Mouse (Mus musculus) spleen, postnatal 36 days (tissue): ENCODE measurements around the gene Susd2.

Experiments
- DNase-seq, 2 experiments: peaks; one replicate each; pipeline ENCODE4 v3.0.0; 2022; ENCODE audit warnings: low spot score in 2 of 2, mixed read lengths in 1 of 2

The Susd2 gene

DNA sequence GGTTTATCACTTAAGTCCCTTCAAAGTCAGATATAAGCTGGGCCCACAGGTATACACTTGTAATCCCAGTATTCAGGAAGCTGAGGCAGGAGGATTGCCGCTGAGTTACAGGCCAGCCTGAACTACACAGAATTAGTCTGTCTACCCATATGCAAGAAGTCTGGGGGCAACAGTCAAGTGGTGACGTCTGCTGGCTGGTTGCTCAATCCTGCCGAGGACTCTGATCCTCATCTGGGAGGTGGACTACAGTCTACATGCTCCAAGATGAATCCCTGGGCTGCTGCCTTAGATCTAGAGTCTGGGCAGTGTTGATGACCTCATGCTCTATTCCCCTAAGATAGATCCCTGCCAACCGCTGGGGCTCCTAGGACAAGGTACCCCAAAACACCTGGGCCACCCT, 10.2 kb upstream of the Susd2 start:
- no peak for DNase-seq

DNA sequence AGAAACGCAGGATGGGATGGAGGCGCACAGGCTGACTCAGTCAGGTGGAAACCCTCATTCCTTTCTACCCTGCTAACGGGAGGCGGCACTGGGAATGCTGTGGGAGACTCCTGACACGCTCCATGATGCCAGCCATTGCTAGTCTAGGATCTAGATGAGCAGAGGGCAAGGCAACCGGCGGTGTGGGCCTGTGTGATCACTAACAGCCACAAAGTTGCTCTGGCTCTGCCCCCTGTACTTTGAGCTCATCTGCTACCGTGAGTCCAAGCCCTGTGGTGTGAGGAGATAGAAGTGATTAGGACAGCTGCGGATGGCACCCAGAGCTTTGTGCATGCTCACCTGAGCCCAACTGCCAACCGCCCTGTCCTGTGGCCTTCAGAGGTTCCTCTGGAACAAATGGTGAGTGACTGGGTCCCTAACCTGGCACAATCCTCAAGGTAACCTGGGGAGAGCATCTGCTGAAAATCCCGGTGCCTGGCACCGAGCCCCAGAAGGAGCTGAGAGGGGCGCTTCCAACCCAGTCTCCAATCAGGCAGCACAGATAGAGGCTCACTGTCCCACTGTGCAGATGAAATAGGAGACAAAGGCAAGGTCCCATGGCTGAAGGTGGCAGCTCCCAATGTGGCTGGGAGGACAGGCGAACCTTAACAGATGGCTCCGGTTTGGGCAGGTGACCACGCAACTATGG, 7.7 kb upstream of the Susd2 start:
- DNase-seq: no peak

DNA sequence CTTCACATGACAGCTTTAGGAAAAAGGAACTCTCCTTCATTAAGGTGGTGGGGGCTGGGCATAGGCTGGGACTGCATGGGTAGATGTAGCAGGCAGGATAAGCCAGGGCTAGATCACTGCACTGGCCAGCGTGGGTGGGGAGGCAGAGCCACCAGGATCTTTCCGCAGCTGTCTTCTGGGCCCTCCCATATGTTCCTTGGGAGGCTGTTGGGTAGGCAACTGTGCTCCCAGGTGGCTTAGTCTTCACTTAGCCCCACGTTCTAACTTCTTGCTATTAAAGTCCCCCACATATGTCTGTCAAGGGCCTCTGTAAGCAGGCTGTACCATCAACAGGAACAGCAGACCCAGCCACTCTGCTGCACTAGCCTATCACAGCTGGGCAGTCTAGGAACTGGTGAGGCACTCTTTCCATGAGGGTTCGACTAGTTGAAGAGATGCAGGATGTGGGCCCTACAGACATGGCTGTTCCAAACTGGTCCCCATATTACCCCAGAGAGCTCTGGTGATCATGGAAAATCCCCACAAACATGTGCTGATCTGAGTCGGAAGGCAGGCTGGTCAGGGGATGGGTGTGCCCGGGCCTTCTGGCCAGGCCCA, 6.6 kb upstream of the Susd2 start:
- no peak for DNase-seq

DNA sequence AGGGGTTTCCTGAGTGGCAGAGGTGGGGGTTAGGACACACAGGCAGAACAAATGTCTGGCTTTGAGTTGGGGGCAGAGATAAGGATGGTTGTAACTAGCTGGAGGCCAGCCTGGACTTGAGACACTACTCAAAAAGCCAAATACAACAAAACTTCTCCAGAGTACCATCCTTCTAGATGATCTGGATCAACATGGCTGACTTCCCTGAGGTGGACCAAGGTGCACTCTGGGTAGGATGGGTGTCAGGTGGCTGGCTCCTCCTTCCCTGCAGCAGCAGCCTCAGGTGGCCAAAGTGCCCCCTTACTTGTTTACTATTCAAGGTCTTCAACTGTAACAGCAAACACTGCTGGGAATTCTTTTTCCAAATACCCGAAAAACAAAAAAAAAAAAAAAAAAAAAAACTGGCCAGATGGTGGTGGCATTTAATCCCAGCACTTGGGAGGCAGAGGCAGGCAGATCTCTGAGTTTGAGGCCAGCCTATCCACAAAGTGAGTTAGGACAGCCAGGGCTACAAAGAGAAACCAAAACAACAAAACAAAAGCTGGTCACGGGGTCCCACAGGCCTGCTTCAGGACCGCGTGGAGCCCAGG, 5.7 kb upstream of the Susd2 start:
- no peak for DNase-seq

DNA sequence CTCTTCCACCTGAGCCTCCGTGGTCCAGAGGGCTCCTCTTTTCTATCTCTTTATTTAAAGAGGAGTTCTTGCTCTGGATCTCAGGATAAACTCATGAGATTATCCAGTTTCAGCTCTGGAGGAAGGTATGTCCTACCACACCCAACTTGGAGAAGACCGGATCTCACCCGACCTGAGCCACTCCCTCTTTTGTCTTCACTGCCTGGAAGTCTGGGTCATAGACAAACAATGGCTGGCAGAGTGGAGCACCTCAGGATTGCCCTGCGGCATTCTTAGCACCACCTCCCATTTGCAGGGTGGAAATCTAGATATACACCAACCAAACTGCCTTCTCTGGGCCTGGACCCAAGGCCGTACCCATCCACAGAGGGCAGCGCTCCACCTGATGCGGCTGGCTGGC, 5.2 kb upstream of the Susd2 start:
- no peak for DNase-seq

DNA sequence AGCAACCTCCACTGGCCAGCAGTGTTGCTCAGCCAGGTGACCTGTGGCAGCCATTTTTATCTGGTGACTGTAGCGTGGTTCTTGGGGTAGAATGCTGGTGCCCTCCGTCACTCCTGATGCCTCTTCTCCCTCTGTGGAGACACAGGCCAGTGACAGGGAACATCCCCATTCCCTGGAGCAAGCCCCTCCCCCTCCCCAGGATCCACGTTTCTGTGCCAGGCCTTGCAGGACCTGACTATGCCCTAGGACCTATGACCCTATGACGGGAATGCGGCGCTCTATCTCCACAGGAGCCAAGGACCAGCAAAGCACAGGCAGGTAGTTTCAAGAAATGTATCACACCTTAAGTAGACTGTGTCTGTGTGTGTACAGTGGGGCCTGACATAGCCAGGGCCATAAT, 4.3 kb upstream of the Susd2 start:
- no peak for DNase-seq

DNA sequence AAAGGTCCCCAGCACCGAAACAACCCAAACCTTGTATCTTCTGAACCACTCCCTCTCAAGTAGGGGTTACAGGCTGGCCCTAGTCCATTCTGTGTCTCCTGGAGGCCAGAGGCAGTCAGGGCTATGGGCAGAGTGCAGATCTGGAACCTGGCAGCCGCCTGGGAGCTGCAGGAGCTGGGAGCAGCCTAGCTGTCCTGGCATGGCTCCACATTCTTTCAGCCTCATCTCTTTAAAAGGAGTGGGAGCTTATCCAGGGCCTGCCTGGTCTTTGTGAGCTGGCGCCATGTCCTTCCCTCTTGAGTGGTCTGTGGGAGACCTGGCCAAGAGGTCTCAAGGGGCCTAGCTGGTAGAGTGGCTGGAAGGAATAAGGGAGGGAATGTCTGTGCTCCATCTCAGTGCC, 3.6 kb upstream of the Susd2 start:
- DNase-seq: no peak

DNA sequence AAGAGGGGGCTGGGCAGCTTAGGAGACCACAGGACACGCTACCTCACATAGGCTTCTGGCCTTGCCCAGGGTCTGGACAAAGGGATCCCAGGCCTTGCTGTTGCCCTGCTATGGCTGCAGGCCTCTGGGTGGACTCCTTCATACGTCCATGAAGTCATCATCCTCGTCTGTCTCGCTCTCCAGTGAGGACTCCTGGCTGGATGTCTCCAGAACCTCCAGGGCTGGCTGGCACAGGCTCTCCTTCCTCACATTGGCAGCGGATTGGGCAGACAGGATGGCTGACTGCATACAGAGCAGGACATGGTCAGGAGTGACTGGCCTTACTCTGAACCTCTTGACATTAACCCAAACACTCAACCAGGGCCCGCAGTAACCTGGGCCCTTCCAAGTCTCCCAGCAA, 2.6 kb upstream of the Susd2 start:
- DNase-seq: no peak

DNA sequence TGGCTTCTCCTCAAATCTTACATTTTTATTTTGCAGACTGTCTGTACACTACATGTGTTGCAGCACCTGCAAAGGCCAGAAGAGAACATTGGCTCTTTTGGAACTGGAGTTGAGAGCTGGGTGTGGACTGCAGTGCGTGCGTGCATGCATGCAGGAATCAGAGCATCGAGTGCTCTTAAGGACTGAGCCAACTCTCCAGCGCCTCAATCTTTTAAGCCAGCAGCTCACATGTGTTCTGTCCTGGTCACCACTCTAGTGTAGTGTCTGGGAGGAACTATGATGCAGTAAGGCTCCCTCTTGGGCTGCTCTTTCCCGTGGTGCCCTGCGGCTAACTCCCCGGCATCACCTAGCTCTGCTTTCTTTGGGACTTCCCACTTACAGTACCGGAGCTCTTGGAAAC, 1.8 kb upstream of the Susd2 start:
- no peak for DNase-seq

DNA sequence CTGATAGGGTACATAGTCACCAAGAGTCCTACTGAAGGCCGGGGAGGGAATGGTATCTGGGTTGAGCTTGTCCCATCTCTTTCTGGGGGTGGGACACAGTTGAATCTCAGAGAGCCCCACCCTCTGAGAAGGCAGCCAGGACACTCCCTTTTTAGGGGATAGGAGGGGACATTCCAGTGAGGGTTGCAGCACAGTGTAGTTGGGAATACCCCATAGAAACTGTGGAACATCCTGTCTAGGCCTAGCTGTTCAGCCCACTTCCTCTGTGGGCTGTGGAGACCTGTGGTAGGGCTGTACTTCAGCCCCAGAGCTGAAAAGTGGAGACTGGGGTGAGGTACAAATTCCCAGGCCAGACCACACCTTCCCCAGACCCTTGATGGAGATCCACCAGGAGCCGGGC, 917 bp downstream of the Susd2 start:
- DNase-seq: no peak

DNA sequence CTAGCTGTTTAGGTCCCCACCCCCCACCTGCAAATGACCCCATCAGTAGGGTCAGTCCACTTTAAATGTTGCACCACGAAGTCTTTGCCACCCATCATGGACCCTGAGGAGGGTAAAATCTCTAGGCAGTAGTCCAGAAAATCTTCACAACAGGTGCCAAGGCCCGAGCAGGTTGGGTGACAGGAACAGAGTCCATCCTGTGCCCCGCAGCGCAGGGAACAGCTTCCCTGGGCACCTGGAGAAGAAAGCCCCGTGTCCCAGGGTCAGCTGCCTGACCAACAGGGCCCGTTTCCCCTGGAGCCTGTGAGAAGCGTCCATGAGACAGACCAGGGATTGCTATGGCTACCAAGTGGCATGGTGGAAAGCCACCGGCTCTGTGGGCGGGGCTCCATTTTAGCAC, 1.4 kb downstream of the Susd2 start:
- DNase-seq: no peak

DNA sequence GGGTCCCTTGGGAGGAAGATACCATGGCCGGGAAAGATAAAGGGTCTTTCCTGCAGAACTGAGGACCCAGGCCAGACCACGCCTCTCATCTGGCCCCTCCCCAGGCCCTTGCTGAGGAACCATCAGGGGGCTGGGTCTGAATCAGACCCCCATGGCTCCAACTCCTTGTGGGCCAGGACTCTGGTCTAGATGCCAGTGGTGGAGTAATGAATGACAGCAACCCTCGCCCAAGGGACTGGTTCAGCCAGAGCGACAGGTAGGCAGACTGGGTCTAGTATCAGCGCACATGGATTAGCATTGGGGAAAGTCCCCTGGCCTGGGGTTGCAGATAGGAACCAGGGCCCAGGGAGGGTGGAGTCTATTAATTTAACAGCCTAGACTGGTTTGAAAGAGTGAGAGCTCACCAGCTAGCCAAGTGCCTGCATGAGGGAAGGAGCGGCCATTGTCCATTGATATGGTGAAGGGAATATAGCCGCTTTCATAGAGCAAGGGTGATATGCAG, 2.0 kb downstream of the Susd2 start:
- no peak for DNase-seq

DNA sequence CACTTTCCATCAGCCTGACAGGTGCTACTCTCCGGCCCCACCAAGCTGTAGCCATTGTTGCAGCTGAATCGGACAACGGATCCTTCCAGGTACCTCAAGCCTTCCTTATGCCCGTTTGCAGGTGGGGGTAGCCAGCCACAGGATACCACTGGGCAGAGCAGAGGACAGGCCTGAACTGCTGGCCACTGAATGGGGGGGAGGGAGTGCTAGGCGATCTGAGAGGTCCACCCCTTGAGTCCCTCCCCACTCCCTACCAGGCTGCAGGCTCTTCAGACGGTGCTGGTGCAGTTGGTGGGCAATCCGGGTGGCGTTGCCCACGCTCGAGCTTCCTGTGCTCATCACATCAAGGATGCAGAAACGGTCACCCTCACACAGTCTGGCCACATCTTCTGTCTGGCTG, 6.1 kb downstream of the Susd2 start:
- no peak for DNase-seq

DNA sequence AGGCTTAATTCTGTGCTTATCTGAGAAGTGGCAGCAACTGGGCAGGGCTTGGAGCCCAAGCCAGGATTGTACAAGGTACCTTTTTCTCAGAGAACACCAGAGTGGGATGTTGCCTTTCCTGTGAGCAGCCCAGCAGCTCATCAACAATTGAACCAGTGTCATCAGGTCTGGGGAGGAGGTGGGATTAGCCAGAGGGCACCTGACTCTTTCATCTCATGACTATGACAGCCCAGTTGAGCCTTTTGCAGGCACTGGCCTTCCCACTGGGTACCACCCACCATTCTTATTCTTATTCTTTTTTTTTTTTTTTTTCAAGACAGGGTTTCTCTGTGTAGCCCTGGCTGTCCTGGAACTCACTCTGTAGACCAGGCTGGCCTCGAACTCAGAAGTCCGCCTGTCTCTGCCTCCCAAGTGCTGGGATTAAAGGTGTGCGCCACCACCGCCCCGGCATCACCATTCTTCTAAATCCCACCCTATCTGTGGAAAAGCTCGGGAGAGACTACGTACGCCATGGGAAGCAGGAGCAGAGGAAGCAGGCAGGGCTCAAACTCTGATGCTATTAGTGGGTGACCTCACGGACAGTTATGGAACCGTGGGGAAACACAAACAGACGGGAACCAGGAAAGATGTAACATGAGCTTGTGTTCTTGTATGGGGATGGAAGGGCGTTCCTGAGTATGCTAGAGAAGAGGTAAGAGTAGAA, 7.6 kb downstream of the Susd2 start:
- no peak for DNase-seq

DNA sequence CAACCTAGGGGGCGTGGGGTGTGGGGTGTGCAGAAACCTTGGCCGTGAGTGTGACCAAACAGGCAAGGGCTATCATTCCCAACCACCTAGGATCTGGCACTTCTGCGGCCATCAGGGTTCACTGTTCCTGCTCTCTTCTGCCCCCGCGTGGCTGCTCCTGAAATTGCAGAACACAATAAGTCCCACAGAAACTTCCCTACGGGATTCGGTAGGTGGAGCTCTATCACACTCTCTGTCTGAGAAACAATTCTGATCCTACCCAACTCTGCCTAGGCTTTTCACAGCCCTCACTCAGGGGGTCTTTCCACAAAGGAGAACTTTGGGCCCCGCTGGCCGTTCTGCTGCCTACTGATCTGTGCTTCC, 8.1 kb downstream of the Susd2 start:
- DNase-seq: peak; percentile 67 to 78

DNA sequence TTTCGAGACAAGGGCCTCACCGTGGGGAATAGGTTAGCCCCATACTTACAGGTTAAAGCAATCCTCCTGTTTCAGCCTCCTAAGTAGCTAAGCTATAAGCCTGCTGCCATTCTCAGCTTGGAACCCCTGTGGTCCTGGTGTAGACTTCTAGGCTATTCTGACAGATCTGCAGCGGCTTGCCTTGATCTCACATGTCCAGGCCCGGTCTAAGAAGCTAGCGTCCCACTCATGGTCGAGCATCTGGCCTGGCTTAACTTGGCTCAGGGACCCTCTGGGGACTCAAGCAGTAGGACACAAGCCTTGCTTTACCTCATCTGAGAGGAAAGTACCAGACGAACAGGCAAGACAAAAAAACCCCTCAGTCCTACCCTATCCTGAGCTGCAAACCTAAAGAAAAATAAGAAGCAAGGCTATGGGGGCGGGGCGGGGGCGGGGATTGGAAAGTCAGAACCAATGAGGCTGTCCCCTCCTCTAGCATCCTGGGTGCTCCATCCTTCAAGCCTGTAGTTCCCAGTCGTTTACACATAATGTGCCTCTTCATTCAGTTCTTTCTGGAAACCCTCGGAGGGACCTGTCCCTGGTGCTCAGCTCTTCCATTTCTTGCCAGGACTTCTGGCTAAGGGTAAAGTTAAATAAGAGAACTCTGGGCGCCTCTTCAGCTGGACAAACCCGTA, 8.7 kb downstream of the Susd2 start:
- no peak for DNase-seq

DNA sequence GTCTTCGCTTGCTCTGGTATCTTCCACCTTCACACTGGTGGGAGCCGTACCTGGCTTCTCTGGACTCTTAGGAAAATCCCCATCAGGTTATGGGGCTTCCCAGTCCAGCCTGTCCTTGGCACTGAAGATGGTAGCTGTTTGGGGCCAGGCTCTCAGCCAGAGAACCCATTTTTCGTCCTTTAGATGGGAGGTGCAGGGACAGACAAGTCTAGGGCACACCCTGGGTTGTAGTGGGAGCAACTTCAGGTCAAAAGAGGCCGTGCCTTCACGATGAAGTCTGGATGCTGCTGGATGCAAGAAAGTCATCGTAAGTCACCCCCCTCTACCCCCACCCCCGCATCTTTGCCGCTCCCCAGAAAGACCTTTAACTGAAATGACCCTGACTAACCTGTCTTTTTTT, 9.2 kb downstream of the Susd2 start:
- DNase-seq: no peak

DNA sequence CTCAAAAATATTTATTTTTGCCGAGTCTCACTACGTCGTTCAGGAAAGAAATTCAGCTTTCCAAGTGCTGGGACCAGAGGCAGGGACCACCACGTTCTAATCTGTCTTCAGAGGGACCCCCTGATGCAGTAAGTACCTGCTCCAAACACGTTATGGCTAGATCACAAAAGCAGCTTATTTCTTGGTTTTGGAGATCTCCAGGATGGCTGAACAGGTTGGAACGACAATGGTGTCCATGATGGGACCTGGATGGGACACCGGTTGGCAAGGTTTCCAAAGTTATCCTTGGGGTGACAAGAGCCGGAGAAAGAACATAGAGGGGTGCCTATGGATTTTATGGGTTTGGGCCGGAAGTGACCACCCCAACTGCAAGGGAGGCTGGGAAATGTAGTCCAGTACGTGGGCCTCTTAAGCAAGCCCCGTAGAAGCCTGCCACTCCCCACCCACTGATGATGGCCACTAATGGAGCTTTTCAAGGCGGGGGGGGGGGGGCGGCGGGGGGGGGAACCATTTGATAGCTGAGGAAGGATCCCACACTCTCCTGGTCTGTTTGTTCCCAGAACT, 10.2 kb downstream of the Susd2 start:
- no peak for DNase-seq

DNA sequence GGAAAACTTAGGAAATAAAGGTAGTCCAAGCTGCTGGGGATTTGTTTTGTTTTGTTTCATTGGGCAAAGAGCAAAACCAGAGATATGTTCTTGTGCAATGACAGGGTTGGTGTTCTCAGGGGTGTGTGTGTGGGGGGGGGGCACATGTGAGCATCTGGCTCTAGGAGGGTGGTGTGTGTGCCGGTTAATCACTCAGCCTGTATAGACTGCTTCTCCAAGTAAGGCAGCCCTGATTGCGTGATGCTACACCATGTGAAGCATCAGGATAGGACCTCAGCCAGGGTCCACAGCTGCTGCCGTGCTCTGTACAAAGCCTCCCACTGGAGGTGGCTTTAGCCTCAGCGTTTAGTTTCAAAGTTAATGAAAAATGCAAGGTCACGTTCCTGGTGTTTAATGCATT, 10.8 kb downstream of the Susd2 start:
- no peak for DNase-seq

DNA sequence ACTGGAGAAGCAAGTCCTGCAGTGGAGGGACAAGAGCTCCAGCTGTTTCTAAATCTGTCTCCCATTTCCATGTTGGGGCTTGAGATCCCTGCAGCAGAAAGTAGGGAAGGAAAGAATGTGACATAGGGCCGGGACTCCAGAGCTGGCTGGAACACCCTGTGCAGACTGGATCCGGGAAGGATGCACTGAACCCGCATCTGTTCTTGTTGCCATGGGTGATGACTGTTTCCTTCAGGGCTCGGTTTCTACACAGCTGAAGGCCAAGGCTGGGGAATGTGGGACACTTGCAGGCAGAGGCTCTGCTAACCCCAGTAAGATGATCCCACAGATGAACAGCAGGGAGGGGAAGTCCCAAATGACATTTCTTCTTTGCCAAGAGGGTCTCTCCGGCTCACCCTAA, 11.2 kb downstream of the Susd2 start:
- no peak for DNase-seq

DNA sequence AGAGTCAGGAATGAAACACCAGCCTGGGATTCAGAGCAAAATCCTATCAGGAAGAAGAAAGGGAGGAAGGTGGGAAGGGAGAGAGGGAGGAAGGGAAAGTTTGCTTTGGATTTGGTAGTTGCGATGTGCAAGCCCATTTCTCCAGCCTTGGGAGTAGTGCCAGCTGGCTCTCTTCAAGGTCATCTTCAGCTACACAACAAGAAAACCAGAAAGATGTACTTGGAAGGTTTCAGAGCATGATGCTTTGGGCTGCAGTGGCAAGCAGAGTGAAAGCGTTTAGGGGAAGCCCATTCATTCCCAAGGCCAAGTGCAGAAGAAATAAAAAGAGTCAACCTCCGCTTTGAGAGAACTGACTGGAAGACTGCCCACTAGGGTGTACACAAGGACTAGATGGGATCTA, 16.3 kb downstream of the Susd2 start:
- DNase-seq: no peak

DNA sequence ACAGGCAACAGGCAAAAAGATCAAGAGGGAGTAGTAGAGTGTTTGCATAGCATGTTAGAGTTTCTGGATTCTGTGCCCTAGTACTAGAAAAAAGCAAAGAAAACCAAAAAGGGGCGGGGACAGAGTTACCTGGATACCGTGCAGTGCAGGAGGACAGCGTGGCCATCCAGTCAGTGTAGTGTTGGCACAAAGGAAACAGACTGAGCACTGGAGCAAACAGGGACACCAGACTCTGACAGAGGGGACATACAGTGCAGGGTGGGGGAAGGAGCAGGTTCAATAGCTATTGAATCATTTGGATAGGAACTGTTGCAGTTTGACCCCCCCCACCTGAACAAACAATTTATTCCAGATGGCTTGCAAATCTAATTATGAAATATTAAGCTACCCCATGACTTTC, 16.8 kb downstream of the Susd2 start:
- DNase-seq: no peak
